Mouse (Mus musculus): ENCODE data around the gene Serpina1f. TPM values are rescaled to one million over a fixed set of nuclear protein-coding genes. Genes with fewer than 3 reads are reported as not detected.
"Not testable (repeated sequence)": the region's sequence is repeated elsewhere in the genome, so short reads cannot be mapped to it uniquely, and the experiment has no call there.

The Serpina1f gene
- polyA plus RNA-seq (2012; fragmentation: generic; extraction: Trizol), result not detected

GRCm38 (mm10) chr12:103695429-103695828 lies at the start of gene Serpina1f:
Gene Serpina1f, minus strand, starts transcription at chr12:103695529.
- Histone ChIP-seq H3K4me2 (ENCODE audit: low read depth) (no peak within 1 kb of the TSS), H3K4me3 (no peak within 1 kb of the TSS), H3K27me3 (ENCODE audit: control insufficient read depth, insufficient read depth, insufficient read length) (no peaks in the 10 kb centered on the region), H3K79me2 (ENCODE audit: control insufficient read depth, insufficient read depth) (no peaks in the 10 kb centered on the region), H3K36me3 (ENCODE audit: control insufficient read depth, insufficient read depth) (no peaks in the 10 kb centered on the region), H3ac (ENCODE audit: control insufficient read depth, insufficient read length) (no peak within 1 kb of the TSS)
- TF ChIP-seq POLR2AphosphoS2 (IDR thresholded peaks at IDR 0.05; ENCODE audit: insufficient read length, low read depth) (no peak), TCF3 (IDR thresholded peaks at IDR 0.05; ENCODE audit: insufficient read length, low read depth) (no peak), MYOD1 (IDR thresholded peaks at IDR 0.05; ENCODE audit: control insufficient read depth in 1 of 3, insufficient read length in 2 of 3, low read depth in 2 of 3) (no peak), MYOG (IDR thresholded peaks at IDR 0.05; ENCODE audit: control insufficient read depth in 1 of 3, insufficient read depth in 1 of 3, insufficient read length in 2 of 3, low read depth in 2 of 3) (no peak), TCF12 (IDR thresholded peaks at IDR 0.05; ENCODE audit: insufficient read depth, poor library complexity, severe bottlenecking) (no peak)

GRCm38 (mm10) chr12:103737791-103738580 lies 42.7 kb upstream of the Serpina1f start:
- H3K4me2 ChIP-seq (ENCODE audit: low read depth), result not testable (repeated sequence)

GRCm38 (mm10) chr12:103735566-103735965 lies 40.2 kb upstream of the Serpina1f start:
- not testable (repeated sequence) for H3K79me2 ChIP-seq (ENCODE audit: control insufficient read depth, insufficient read depth); H3ac ChIP-seq (ENCODE audit: control insufficient read depth, insufficient read length); H3K36me3 ChIP-seq (ENCODE audit: control insufficient read depth, insufficient read depth); H3K27me3 ChIP-seq (ENCODE audit: control insufficient read depth, insufficient read depth, insufficient read length); H3K4me2 ChIP-seq (ENCODE audit: low read depth); H3K4me3 ChIP-seq

More at GRCm38 (mm10) chr12:103737791-103738580, 42.7 kb upstream of the Serpina1f start:
- H3K27me3 ChIP-seq (ENCODE audit: control insufficient read depth, insufficient read depth, insufficient read length); H3ac ChIP-seq (ENCODE audit: control insufficient read depth, insufficient read length); H3K79me2 ChIP-seq (ENCODE audit: control insufficient read depth, insufficient read depth); H3K4me3 ChIP-seq; H3K36me3 ChIP-seq (ENCODE audit: control insufficient read depth, insufficient read depth): not testable (repeated sequence)

- H3ac ChIP-seq (ENCODE audit: control insufficient read depth, insufficient read length); H3K79me2 ChIP-seq (ENCODE audit: control insufficient read depth, insufficient read depth); H3K4me3 ChIP-seq; H3K36me3 ChIP-seq (ENCODE audit: control insufficient read depth, insufficient read depth); H3K4me2 ChIP-seq (ENCODE audit: low read depth); H3K27me3 ChIP-seq (ENCODE audit: control insufficient read depth, insufficient read depth, insufficient read length): not testable (repeated sequence)
These were observed 39.8 kb upstream of the Serpina1f start for GRCm38 (mm10) chr12:103735101-103735500.

GRCm38 (mm10) chr12:103711537-103711936 lies 16.2 kb upstream of the Serpina1f start:
- TF ChIP-seq USF1 (IDR thresholded peaks at IDR 0.05; ENCODE audit: low read depth) (no peak), MAX (IDR thresholded peaks at IDR 0.05; ENCODE audit: low read depth) (no peak)
- no peak overlapping the region for H3K4me3 ChIP-seq
- no peaks in the 10 kb centered on the region for H3K36me3 ChIP-seq (ENCODE audit: control insufficient read depth, insufficient read depth)
- no peak overlapping the region for H3ac ChIP-seq (ENCODE audit: control insufficient read depth, insufficient read length)
- H3K4me2 ChIP-seq (ENCODE audit: low read depth), result no peak overlapping the region
- H3K79me2 ChIP-seq (ENCODE audit: control insufficient read depth, insufficient read depth), result no peaks in the 10 kb centered on the region
- no peaks in the 10 kb centered on the region for H3K27me3 ChIP-seq (ENCODE audit: control insufficient read depth, insufficient read depth, insufficient read length)

- H3K36me3 ChIP-seq (ENCODE audit: control insufficient read depth, insufficient read depth), result no peaks in the 10 kb centered on the region
- H3K4me2 ChIP-seq (ENCODE audit: low read depth), result no peak overlapping the region
- no peaks in the 10 kb centered on the region for H3K79me2 ChIP-seq (ENCODE audit: control insufficient read depth, insufficient read depth)
- no peak overlapping the region for H3ac ChIP-seq (ENCODE audit: control insufficient read depth, insufficient read length)
- H3K27me3 ChIP-seq (ENCODE audit: control insufficient read depth, insufficient read depth, insufficient read length), result no peaks in the 10 kb centered on the region
- TF ChIP-seq SRF (IDR thresholded peaks at IDR 0.05; ENCODE audit: control insufficient read depth, insufficient read length, low read depth) (no peak), CEBPB (IDR thresholded peaks at IDR 0.05; ENCODE audit: insufficient read depth, poor library complexity, severe bottlenecking) (no peak), REST (IDR thresholded peaks at IDR 0.05; ENCODE audit: insufficient read depth, insufficient read length) (no peak)
- no peak overlapping the region for H3K4me3 ChIP-seq
These were observed 15.1 kb upstream of the Serpina1f start for GRCm38 (mm10) chr12:103710405-103710804.

- no peak overlapping the region for H3K4me3 ChIP-seq
- no peaks in the 10 kb centered on the region for H3K79me2 ChIP-seq (ENCODE audit: control insufficient read depth, insufficient read depth)
- TF ChIP-seq TCF12 (IDR thresholded peaks at IDR 0.05; ENCODE audit: insufficient read depth, poor library complexity, severe bottlenecking) (no peak), CEBPB (IDR thresholded peaks at IDR 0.05; ENCODE audit: insufficient read depth, poor library complexity, severe bottlenecking) (no peak), POLR2A (IDR thresholded peaks at IDR 0.05; ENCODE audit: insufficient read length, low read depth) (no peak)
- H3K36me3 ChIP-seq (ENCODE audit: control insufficient read depth, insufficient read depth), result no peaks in the 10 kb centered on the region
- no peak overlapping the region for H3K4me2 ChIP-seq (ENCODE audit: low read depth)
- no peaks in the 10 kb centered on the region for H3K27me3 ChIP-seq (ENCODE audit: control insufficient read depth, insufficient read depth, insufficient read length)
- H3ac ChIP-seq (ENCODE audit: control insufficient read depth, insufficient read length), result no peak overlapping the region
These were observed 10.8 kb upstream of the Serpina1f start for GRCm38 (mm10) chr12:103706113-103706512.
